Mouse (Mus musculus): ENCODE results near the gene Samd8.

GRCm38 (mm10) chr14:21776201-21776600 lies 25.9 kb downstream of the Samd8 start:
- TF ChIP-seq CTCF (IDR thresholded peaks at IDR 0.05; ENCODE audit: control insufficient read depth, insufficient read depth, low read length), result no peak
- no peak for TF ChIP-seq POLR2A (IDR thresholded peaks at IDR 0.05; ENCODE audit: borderline replicate concordance, control insufficient read depth, low read depth, low read length)

Measured in bone marrow, adult 2 months (tissue).